Mouse (Mus musculus) left cerebral cortex, adult 8-10 months (tissue): ENCODE results near the gene Nfix. TPM values are rescaled to one million over a fixed set of nuclear protein-coding genes. Genes with fewer than 3 reads are reported as not detected.

Experiments
- DNase-seq, 2 experiments: peaks; one replicate each; pipeline ENCODE4 v3.0.0; 2022; ENCODE audit warnings: low spot score in 2 of 2
- total RNA-seq, 4 experiments: library from RNA; stranded (reverse); gene quantifications; 2 replicates each; pipeline ENCODE4 v1.2.4; 2022

Gene Nfix
- total RNA-seq, 4 experiments from 2014 or later = 352 to 438 (median 370) TPM

GRCm38 (mm10) chr8:84654597-84654996, 145.5 kb downstream of the Nfix start:
- no peak for DNase-seq

GRCm38 (mm10) chr8:84653092-84653631, 147.0 kb downstream of the Nfix start:
- DNase-seq = no peak

DNA sequence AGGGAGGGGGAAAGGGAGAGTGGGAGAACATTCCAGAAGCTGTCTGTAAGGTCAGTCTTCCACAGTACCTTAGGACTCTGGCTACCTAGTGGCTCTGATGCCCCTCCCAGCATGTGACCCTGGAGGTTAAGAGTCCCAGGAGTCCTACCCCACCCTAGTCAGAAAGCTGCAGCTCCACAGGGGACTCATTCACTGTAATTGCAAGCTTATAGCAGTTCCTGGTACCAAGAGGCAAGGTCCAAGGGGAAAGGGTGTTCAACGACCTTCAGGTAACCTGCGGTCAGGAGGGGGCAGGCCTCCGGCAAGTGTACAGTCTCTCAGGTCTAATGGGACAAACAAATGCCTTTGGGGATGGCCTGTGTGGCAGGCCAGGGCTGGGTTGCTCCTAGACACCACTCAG, 149.9 kb downstream of the Nfix start:
- DNase-seq = no peak

Other genes starting within 250 kb of the Nfix start
- 10 to 100 TPM in 2 of 4 experiments, 1 to 10 TPM in 2; 5.9 to 15.8 (median 8.9) TPM for gene Ier2, start 137.5 kb downstream of the Nfix start, total RNA-seq
- 100 to 1,000 TPM; 101 to 105 (median 103) TPM for gene Trmt1, start 114.0 kb downstream of the Nfix start, total RNA-seq
- 10 to 100 TPM; 88.5 to 97.6 (median 93.9) TPM for gene Nacc1, start 112.5 kb downstream of the Nfix start, total RNA-seq
- gene Lyl1, start 98.9 kb downstream of the Nfix start, total RNA-seq = 1 to 10 TPM; 2.2 to 4.5 (median 3.4) TPM
- under 1 TPM in 1 of 4 experiments, not detected in 3; 0.55 TPM for gene G430095P16Rik, start 77.3 kb downstream of the Nfix start, total RNA-seq
- gene Dand5, start 22.5 kb upstream of the Nfix start, total RNA-seq = 1 to 10 TPM; 8.4 to 9.7 (median 8.9) TPM
- 10 to 100 TPM; 23.3 to 28.4 (median 24.7) TPM for gene Gadd45gip1, start 31.2 kb upstream of the Nfix start, total RNA-seq
- gene Rad23a, start 40.3 kb upstream of the Nfix start, total RNA-seq = 10 to 100 TPM; 72.4 to 90.1 (median 79.4) TPM
- gene Calr, start 46.6 kb upstream of the Nfix start, total RNA-seq = 100 to 1,000 TPM; 333 to 426 (median 383) TPM
- gene Farsa, start 56.6 kb upstream of the Nfix start, total RNA-seq = 10 to 100 TPM; 39.6 to 48.5 (median 43.7) TPM
- gene Syce2, start 71.8 kb upstream of the Nfix start, total RNA-seq = 1 to 10 TPM; 6.3 to 8.0 (median 6.8) TPM
- gene Gcdh, start 93.6 kb upstream of the Nfix start, total RNA-seq = 10 to 100 TPM; 29.8 to 43.0 (median 36.5) TPM
- gene Klf1, start 101.6 kb upstream of the Nfix start, total RNA-seq = not detected
- 10 to 100 TPM in 1 of 4 experiments, 1 to 10 TPM in 3; 5.0 to 12.2 (median 7.1) TPM for gene Dnase2a, start 108.2 kb upstream of the Nfix start, total RNA-seq
- 10 to 100 TPM; 69.1 to 76.7 (median 74.1) TPM for gene Mast1, start 137.0 kb upstream of the Nfix start, total RNA-seq
- gene Rtbdn, start 146.6 kb upstream of the Nfix start, total RNA-seq = 1 to 10 TPM; 1.2 to 1.5 (median 1.3) TPM
- gene Gm49661, start 169.1 kb upstream of the Nfix start, total RNA-seq = 1 to 10 TPM in 1 of 4 experiments, not detected in 3; 1.8 TPM
- 100 to 1,000 TPM; 328 to 384 (median 347) TPM for gene Prdx2, start 169.2 kb upstream of the Nfix start, total RNA-seq
- gene Rnaseh2a, start 169.4 kb upstream of the Nfix start, total RNA-seq = 10 to 100 TPM; 45.9 to 60.0 (median 49.6) TPM
- gene Junb, start 178.4 kb upstream of the Nfix start, total RNA-seq = 10 to 100 TPM; 39.3 to 88.9 (median 65.7) TPM
- 10 to 100 TPM in 2 of 4 experiments, 1 to 10 TPM in 2; 9.0 to 13.0 (median 10.3) TPM for gene Hook2, start 190.3 kb upstream of the Nfix start, total RNA-seq
- gene Best2, start 214.2 kb upstream of the Nfix start, total RNA-seq = not detected
- 100 to 1,000 TPM; 126 to 130 (median 127) TPM for gene Asna1, start 224.9 kb upstream of the Nfix start, total RNA-seq
- 100 to 1,000 TPM; 100 to 127 (median 115) TPM for gene Trir, start 226.5 kb upstream of the Nfix start, total RNA-seq
- 100 to 1,000 TPM; 134 to 186 (median 156) TPM for gene Tnpo2, start 236.6 kb upstream of the Nfix start, total RNA-seq